Mouse (Mus musculus) ES-E14 (cell line): ENCODE results near the gene Ptprk.

Experiments used
- HCFC1 ChIP-seq: IDR thresholded peaks from 2 replicates; pipeline ENCODE4 v1.6.1; 2012; ENCODE audit warnings: low read length, inconsistent platforms, borderline replicate concordance; ENCODE audit not compliant: insufficient read depth
- MAFK ChIP-seq: IDR thresholded peaks from 2 replicates; pipeline ENCODE4 v1.6.1; 2014; ENCODE audit warnings: mild to moderate bottlenecking, low read depth, low read length, inconsistent platforms; ENCODE audit not compliant: insufficient read depth
- ZC3H11A ChIP-seq: IDR thresholded peaks from 2 replicates; pipeline ENCODE4 v1.6.1; 2012; ENCODE audit warnings: low read depth, mild to moderate bottlenecking, inconsistent platforms, low read length, borderline replicate concordance

DNA sequence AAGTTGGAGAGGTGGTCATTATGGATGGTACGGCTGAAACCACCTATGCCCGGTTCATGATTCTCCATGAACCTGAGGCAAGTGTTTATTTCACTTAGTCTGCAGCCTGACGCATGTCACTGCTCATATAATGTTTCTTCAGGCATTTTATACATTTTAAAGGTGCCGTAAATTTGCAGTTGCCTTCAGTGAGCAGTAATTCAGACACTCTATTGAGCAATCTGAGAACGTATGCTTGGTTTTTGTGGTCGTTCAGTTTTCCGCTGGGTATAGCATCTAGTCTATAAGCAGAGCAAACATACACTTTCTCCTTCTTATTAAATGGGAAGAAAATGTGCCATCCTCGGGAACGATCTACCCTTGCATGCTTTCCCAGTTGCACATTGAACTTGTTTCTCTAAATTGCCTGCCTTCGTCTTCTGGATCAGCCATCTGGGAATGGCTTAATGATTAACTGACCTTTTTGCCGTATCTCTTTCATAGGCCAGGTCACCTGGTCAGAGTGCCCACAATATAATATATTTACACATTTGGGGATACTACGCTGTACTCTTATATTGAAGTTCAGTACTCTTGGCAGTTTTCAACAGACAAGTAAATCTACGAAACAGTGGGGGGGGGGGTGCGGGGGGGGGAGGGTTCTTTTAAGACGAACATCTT, 313.1 kb downstream of the Ptprk start:
- TF ChIP-seq HCFC1 = no peak
- no peak for TF ChIP-seq MAFK
- TF ChIP-seq ZC3H11A = no peak
